Mouse (Mus musculus) stomach, embryonic 15.5 days (tissue): ENCODE data around the gene Lmo4. TPM values are rescaled to one million over a fixed set of nuclear protein-coding genes. Genes with fewer than 3 reads are reported as not detected.

Experiments
- ATAC-seq: fragments of 200-750 bp; cut with Nextera tagmentation; 2 replicates; pipeline ENCODE4 v1.8.0; 2017; ENCODE audit warnings: low read depth, moderate number of reproducible peaks, moderate TSS enrichment; ENCODE audit not compliant: insufficient read depth, low FRiP score
- H3K27ac ChIP-seq: fragments of 300-500 bp; sonication (generic); 2 replicates; pipeline ENCODE4 v1.5.1; 2015; ENCODE audit warnings: mild to moderate bottlenecking, inconsistent platforms
- H3K27me3 ChIP-seq: fragments of 300-500 bp; sonication (generic); replicated peaks from 2 replicates; pipeline ENCODE4 v1.6.1; 2015; ENCODE audit warnings: inconsistent platforms
- H3K36me3 ChIP-seq: fragments of 300-500 bp; sonication (generic); 2 replicates; pipeline ENCODE4 v1.6.1; 2015; ENCODE audit warnings: inconsistent platforms
- H3K4me1 ChIP-seq: fragments of 300-500 bp; sonication (generic); 2 replicates; pipeline ENCODE4 v1.6.1; 2015; ENCODE audit warnings: inconsistent platforms
- H3K4me2 ChIP-seq: fragments of 300-500 bp; sonication (generic); 2 replicates; pipeline ENCODE4 v1.6.1; 2015; ENCODE audit warnings: mild to moderate bottlenecking, inconsistent platforms
- H3K4me3 ChIP-seq: fragments of 300-500 bp; sonication (generic); replicated peaks from 2 replicates; pipeline ENCODE4 v1.5.1; 2015; ENCODE audit warnings: inconsistent platforms
- H3K9ac ChIP-seq: fragments of 300-500 bp; sonication (generic); 2 replicates; pipeline ENCODE4 v1.6.1; 2015; ENCODE audit warnings: inconsistent platforms
- H3K9me3 ChIP-seq: fragments of 300-500 bp; sonication (generic); 2 replicates; pipeline ENCODE4 v1.6.1; 2016; ENCODE audit warnings: inconsistent platforms
- WGBS: fragments of 180-500 bp; shearing (Covaris S2); methylation state at CpG from one replicate; pipeline ENCODE4 v1.1.7; 2015; 5-methylcytosine and 5-hydroxymethylcytosine counted together
- polyA plus RNA-seq: library from polyadenylated mRNA; unstranded; fragments of >200 nt; fragmentation: Nextera tagmentation; extraction: Ambion mirVana; gene quantifications from 2 replicates; pipeline ENCODE4 v1.2.1, GENCODE M21; 2015

The Lmo4 gene
- polyA plus RNA-seq, 1 experiment from 2014 or later, result 69.3 TPM

DNA sequence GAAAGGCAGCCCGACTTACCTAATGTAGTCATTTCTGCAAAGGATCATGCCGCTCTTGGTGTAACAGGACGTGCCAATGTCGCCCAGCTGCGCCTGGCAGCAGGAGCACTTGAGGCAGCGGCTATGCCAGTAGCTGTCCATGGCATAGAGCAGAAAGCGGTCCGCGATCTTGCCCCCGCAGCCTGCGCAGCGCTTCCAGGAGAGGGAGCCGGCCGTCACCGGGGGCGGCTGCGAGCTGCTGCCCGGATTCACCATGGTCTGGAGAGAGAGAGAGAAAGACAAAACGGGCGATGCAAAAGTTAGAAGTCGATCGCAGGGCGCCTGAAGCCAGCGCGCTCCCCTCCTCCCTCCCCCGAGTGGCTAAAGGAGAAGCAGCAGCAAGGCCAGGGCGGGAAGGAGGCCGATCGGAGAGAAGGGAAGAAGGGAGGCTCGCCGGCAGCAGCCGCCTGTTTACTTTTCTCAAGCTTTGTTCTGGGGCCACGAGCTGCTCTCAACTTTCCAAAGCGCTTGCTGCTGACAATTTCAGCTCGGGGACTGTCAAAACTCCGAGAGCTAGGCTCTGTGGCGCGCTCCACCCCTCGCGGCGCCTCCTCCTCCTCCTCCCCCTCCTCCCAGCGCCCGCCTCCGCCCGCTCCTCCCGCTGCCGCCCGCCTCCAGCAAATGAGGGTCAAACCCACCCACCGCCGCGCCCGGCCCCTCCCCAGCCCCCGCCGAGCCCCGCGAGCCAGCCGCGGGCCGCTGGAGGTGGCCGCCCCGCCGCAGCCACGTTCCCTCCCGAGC is 3.0 kb downstream of the Lmo4 start:
- H3K4me3 ChIP-seq, result peak overlapping the region; percentile 73
- no peaks in the 10 kb centered on the region for H3K9me3 ChIP-seq
- H3K27me3 ChIP-seq, result no peaks in the 10 kb centered on the region
- no peaks in the 10 kb centered on the region for H3K36me3 ChIP-seq
- H3K9ac ChIP-seq, result peak overlapping the region; percentile 57
- peaks cover 25% of the 10 kb centered on the region for H3K4me1 ChIP-seq
- ATAC-seq, result peak; percentile 72
- peak overlapping the region; percentile 99 for H3K27ac ChIP-seq
- peak overlapping the region; percentile 88 for H3K4me2 ChIP-seq
- under 1% methylated on average over 61 of the region's 64 CpGs for WGBS

DNA sequence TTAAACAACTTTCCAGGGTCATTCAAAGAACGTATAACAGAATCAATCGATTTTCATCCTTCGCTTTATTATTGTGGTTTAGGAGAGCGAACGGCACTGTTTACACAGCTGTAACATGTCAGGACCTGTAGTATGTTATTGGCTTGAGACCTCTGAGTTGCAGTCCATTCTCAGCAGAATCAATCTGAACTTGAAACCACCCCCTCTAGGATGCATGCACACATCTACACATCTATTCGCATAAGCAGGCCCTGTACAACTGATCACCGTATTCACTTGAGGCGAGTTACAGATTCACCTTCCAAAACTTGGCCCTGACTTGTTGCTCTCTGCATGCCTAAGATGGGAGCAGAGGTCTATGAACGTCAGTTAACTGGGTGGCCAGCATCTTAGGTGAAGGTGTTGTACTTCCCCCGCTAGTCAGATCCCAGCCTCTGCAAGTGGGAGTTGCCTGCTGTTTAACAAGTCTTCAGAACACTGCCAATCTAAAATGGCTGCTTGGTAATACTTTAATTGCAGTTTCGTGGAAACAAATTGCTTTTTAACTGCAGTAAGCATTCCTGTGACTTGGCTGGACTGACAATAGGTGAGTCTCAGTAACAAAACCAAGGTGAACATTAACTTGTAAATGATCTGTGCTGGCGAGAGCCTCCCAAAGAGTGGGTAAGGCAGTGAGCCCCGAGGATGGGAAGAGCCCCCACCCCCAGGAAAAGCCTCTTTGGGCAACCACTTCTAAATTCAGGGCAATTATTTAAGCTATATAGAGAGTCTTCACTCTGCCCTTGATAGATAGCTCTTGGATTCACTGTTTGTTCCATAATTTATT is 19.5 kb downstream of the Lmo4 start:
- no peaks in the 10 kb centered on the region for H3K27me3 ChIP-seq
- 47% methylated on average over 13 of the region's 13 CpGs for WGBS
- H3K9ac ChIP-seq, result no peak overlapping the region
- H3K4me1 ChIP-seq, result no peaks in the 10 kb centered on the region; the same call in 1 of the 2 replicates
- H3K4me2 ChIP-seq, result no peak overlapping the region
- H3K27ac ChIP-seq, result no peak overlapping the region
- H3K4me3 ChIP-seq, result no peak overlapping the region
- ATAC-seq, result peak; percentile 9; the same call in 1 of the 2 replicates
- peaks cover 29% of the 10 kb centered on the region for H3K36me3 ChIP-seq
- no peaks in the 10 kb centered on the region for H3K9me3 ChIP-seq

DNA sequence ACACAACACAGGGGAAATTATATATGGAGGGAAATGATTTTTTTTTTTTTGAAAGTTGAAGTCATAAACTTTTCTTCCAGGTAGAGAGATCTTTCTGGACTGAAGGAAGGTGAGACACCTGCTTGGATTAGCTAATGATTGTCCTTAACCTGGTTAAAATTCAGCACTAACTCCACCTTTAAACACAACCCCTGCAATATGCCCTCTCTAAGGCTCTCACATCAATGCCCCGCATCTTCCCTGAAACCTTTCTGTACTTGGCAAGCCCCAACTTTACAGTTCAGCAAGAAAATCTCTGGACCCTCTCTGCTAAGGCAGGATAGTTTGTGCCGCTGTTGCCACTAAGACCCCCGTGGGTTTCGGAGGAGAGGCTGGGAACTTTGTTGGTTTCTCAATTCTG is 20.1 kb downstream of the Lmo4 start:
- Histone ChIP-seq H3K4me2 (no peak overlapping the region), H3K4me1 (no peaks in the 10 kb centered on the region; the same call in 1 of the 2 replicates), H3K4me3 (no peak overlapping the region), H3K27ac (no peak overlapping the region), H3K36me3 (peaks cover 23% of the 10 kb centered on the region), H3K27me3 (no peaks in the 10 kb centered on the region), H3K9me3 (no peaks in the 10 kb centered on the region), H3K9ac (no peak overlapping the region)
- ATAC-seq, result no peak
- WGBS, result 70% methylated on average over 4 of the region's 4 CpGs

DNA sequence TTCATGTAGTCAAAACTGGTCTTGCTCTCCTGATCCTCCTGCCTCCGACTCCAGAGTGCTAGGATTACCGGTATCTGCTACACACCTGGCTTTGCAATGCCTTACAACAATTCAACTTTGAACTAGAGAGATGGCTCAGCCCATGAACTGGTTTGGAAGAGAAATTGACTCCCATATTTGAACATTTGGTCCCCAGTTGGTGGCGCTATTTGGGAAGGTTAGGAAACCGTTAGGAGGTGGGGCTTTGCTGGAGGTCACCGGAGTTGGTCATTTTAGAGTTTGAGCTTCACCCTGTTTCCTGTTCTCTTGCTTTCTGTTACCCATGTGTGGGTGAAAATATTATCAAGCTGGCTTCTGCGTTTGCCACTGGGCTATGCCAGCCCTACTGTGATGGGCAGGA is 22.8 kb downstream of the Lmo4 start:
- Histone ChIP-seq H3K36me3 (peaks cover 1% of the 10 kb centered on the region; the same call in 1 of the 2 replicates), H3K4me3 (no peak overlapping the region), H3K9me3 (no peaks in the 10 kb centered on the region), H3K4me2 (no peak overlapping the region), H3K4me1 (no peaks in the 10 kb centered on the region; the same call in 1 of the 2 replicates), H3K27me3 (no peaks in the 10 kb centered on the region), H3K27ac (no peak overlapping the region), H3K9ac (no peak overlapping the region)
- WGBS, result 75% methylated on average over 6 of the region's 6 CpGs
- ATAC-seq, result no peak

DNA sequence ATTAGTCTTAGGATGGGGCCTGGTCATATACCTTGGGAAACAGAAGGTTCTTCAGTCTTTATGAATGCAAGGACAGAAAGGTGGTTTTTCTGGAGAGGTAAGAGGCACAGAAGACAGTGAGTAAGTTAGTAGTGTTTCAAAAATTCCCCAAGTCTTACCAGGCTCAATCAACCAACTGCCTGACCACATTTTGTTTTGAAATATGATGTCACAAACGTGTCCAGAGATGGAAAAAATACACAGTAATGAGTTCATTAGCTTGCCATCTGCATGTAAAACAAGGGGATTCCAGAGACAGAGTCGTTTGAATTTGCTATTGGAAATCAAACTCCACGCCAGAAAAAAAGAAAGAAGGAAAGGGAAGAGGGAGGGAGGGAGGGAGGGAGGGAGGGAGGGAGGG is 26.1 kb downstream of the Lmo4 start:
- no peak for ATAC-seq
- no peak overlapping the region for H3K4me2 ChIP-seq
- H3K27me3 ChIP-seq, result no peaks in the 10 kb centered on the region
- no peak overlapping the region for H3K4me3 ChIP-seq
- WGBS, result 49% methylated on average over 2 of the region's 3 CpGs
- no peak overlapping the region for H3K9ac ChIP-seq
- H3K4me1 ChIP-seq, result no peaks in the 10 kb centered on the region
- H3K27ac ChIP-seq, result no peak overlapping the region
- no peaks in the 10 kb centered on the region for H3K36me3 ChIP-seq
- H3K9me3 ChIP-seq, result no peaks in the 10 kb centered on the region

DNA sequence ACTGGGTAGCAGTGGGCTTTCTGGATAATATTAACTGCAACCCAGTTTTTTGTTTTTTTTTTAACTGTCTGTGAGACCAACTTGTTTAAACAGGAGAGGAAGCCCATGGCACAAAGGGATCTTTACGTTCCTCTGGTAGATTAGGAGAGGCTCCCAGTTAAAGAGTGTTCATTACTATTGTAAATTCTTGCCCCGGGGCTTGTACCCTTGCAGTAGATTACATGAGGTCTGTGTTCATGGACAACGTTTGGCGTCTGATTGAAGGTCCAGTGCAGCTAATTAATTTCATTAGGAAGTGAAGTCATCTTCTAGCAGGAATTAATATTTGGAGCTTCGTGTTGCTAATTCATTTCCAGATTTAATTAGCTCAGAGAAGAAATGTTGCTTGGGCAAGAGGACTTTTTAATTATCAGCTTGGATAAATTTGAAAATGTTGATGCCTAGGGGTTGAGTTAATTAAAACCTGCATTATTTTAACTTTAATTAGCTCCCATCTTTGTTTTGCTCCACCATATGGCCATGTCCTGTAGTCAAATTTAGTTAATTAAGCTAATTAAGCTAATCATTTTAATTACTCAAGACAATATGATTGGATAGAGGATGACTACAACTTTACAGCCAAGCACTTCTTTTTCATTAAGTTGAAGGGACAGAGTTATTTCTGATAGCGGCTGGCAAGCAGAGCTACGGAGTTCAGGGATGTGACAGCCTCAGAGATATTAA is 31.0 kb downstream of the Lmo4 start:
- H3K9me3 ChIP-seq, result no peaks in the 10 kb centered on the region
- no peak overlapping the region for H3K4me2 ChIP-seq
- no peak for ATAC-seq
- no peak overlapping the region for H3K27ac ChIP-seq
- no peaks in the 10 kb centered on the region for H3K4me1 ChIP-seq
- no peaks in the 10 kb centered on the region for H3K36me3 ChIP-seq
- H3K27me3 ChIP-seq, result no peaks in the 10 kb centered on the region
- H3K9ac ChIP-seq, result no peak overlapping the region
- 66% methylated on average over 7 of the region's 7 CpGs for WGBS
- H3K4me3 ChIP-seq, result no peak overlapping the region

DNA sequence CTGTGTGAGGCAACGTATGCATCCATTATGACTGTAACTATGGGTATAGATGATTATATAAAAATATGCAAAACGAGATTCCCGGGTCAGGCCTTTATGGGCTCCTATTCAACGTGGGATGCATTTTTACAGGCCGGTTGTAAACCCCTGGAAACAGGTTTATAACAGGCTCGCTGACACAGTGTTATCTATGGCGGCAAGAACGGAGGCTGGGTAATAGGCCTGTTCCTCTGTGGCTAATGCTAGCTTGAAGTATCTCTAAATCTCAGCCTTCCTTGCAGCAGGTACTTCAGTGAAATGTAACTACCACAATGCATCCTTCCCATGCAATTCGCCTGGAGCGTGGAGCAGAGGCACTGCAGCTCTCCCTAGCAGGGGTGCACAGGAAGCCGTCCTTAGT is 31.9 kb downstream of the Lmo4 start:
- no peaks in the 10 kb centered on the region for H3K9me3 ChIP-seq
- no peak overlapping the region for H3K9ac ChIP-seq
- no peaks in the 10 kb centered on the region for H3K27me3 ChIP-seq
- 87% methylated on average over 11 of the region's 11 CpGs for WGBS
- no peaks in the 10 kb centered on the region for H3K36me3 ChIP-seq
- no peaks in the 10 kb centered on the region for H3K4me1 ChIP-seq
- no peak overlapping the region for H3K27ac ChIP-seq
- ATAC-seq, result no peak
- no peak overlapping the region for H3K4me3 ChIP-seq
- no peak overlapping the region for H3K4me2 ChIP-seq

DNA sequence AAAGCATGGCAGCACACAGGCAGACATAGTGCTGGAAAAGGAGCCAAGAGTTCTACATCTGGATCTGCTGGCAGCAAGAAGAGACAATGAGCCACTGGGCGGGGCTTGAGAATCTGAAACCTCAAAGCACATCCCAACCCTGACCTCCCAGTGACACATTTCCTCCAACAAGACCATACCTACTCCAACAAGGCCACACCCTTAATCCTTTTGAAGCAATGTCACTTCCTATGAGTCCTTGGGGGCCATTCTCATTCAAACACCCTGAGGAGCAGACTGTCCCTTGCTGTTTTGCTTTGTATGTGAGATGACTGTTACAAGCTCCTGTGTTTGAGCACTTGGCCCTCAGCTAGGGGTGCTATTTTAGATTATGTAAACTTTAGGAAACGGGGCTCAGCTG is 33.3 kb downstream of the Lmo4 start:
- H3K4me2 ChIP-seq, result no peak overlapping the region
- no peak overlapping the region for H3K4me3 ChIP-seq
- H3K27ac ChIP-seq, result no peak overlapping the region
- no peak overlapping the region for H3K9ac ChIP-seq
- no peaks in the 10 kb centered on the region for H3K4me1 ChIP-seq
- no peaks in the 10 kb centered on the region for H3K36me3 ChIP-seq
- H3K9me3 ChIP-seq, result no peaks in the 10 kb centered on the region
- H3K27me3 ChIP-seq, result no peaks in the 10 kb centered on the region
- ATAC-seq, result no peak
- 70% methylated on average over 2 of the region's 2 CpGs for WGBS

DNA sequence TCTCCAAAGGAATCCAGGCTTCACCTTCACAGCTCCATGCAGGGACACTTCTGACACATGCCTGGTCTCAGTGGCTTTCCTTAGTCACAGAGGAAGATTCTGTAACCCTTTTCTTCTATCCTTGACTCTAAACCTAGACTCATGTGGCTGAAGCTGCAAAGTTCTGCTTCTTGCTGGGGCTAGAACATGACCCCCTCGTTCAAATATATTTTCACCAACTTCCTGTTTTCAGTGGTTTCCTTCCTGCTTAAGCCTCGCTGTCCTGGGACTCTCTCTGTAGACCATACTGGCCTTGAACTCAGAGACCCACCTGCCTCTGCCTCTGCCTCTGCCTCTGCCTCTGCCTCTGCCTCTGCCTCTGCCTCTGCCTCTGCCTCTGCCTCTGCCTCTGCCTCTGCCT is 34.5 kb downstream of the Lmo4 start:
- WGBS, result 76% methylated on average over 2 of the region's 2 CpGs
- H3K4me1 ChIP-seq, result no peaks in the 10 kb centered on the region

DNA sequence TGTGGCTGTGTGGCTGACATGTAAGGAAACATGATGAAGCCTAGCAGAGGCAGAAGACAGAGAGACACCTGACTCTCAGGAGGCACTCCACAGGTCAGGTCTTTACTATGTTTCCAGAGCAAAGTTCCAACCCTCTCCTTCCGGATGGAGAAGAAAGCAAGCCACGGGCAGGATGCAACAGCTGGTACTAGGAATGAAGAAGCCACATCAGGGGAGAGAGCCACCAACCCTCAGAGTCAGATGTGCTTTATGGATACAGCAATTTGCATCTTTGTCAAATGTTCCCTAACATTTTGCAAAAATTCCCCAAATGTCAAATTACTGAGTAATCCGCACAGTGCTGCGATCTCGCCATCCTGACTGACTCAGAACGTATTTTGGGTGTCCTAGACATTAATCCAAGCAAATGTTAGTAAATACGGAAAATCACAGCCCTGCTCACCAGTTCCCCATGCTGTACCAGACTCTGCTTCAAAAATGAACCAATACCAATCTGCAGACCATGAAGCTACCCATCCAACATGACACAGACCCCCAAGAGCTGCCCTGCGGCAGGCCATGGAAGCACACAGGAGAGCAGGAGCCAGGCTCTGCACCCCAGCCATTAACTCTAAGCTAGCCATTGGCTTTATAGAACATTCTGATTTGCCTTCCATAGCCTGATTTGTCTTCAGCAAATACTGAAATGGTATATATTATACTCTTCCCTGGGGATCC is 38.4 kb downstream of the Lmo4 start:
- no peak overlapping the region for H3K9ac ChIP-seq
- no peaks in the 10 kb centered on the region for H3K27me3 ChIP-seq
- no peak for ATAC-seq
- no peaks in the 10 kb centered on the region for H3K4me1 ChIP-seq
- H3K9me3 ChIP-seq, result no peaks in the 10 kb centered on the region
- 84% methylated on average over 8 of the region's 8 CpGs for whole genome bisulfite sequencing
- H3K27ac ChIP-seq, result no peak overlapping the region
- no peak overlapping the region for H3K4me3 ChIP-seq
- no peaks in the 10 kb centered on the region for H3K36me3 ChIP-seq
- no peak overlapping the region for H3K4me2 ChIP-seq

More for the DNA sequence above, 34.5 kb downstream of the Lmo4 start:
- H3K27ac ChIP-seq, result no peak overlapping the region
- no peak overlapping the region for H3K4me3 ChIP-seq
- no peak for ATAC-seq
- H3K4me2 ChIP-seq, result no peak overlapping the region
- H3K9ac ChIP-seq, result no peak overlapping the region
- H3K9me3 ChIP-seq, result no peaks in the 10 kb centered on the region
- H3K36me3 ChIP-seq, result no peaks in the 10 kb centered on the region
- H3K27me3 ChIP-seq, result no peaks in the 10 kb centered on the region

DNA sequence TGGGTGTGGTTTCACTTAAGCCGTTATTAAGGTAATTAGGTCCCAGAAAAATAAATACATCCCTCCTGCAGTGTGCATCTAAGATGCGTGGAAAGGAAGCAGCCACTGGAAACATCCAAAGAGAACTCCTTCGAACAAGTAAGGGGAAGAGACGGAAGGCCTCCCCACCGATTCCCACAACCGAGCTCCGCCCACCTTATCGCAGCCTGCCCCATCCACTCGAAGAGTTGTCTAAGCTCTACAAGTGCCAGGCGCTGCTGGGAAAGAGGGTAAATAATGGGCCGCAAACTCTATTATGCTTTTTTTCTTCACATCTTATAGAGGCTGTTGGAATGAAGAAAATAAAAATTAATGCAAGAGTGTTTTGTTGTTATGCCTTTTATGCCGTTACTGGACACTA is 39.6 kb downstream of the Lmo4 start:
- no peaks in the 10 kb centered on the region for H3K27me3 ChIP-seq
- no peak overlapping the region for H3K4me2 ChIP-seq
- H3K9me3 ChIP-seq, result no peaks in the 10 kb centered on the region
- no peak for ATAC-seq
- no peak overlapping the region for H3K27ac ChIP-seq
- H3K4me1 ChIP-seq, result no peaks in the 10 kb centered on the region
- H3K9ac ChIP-seq, result no peak overlapping the region
- H3K4me3 ChIP-seq, result no peak overlapping the region
- no peaks in the 10 kb centered on the region for H3K36me3 ChIP-seq
- 75% methylated on average over 12 of the region's 12 CpGs for WGBS
